Mouse (Mus musculus): Measurements from ENCODE around the gene Cct4.

Cct4 gene

DNA sequence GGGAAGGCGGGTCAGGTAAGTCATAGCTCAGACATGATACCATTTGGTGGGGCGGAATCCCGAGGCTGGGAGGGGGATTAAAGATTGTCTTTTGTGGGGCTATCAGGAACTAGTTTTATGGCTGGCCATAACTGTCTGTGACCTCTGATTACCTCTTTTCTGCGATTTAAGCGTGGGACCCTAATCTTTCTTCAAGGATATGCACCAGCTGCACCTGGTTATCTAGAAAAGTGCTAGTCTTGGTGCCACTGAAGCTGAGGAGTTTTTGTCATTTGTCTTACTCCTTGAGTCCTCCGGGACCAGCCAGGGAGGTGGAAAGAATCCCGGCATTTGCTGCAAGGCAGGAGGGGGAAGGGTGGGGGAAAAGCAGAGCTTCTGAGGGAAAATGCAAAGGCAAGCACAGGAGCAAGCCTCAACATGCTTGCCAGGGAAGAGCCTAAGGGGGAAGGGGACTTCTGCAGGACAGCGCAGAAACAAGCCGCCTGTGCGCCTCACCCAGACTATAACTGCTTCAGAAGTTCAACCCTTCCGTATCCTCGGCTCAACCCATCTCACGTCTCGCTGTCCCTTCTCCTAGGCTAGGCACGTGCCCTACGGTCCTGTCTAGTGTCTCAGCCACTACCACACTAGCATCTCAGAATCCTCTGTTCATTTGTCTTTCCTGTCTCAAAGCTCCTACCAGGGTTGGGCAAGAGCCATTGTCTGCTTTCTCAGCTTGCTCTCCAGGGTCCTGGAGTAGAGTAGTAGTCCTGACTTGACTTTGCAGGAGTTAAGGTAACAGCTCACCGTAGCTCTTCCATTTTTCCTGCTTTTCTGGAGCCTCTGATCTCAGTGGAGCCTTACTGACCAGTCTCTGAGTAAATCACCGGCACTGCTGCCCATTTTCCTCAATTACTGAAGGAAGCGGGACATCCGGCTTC lies 57.6 kb downstream of the Cct4 start:
- peak in 1 of 2 experiments; percentile 3 for DNase-seq

- DNase-seq, result no peak
Observed at GRCm38 (mm10) chr11:23049642-23050041, 59.3 kb downstream of the Cct4 start.

DNA sequence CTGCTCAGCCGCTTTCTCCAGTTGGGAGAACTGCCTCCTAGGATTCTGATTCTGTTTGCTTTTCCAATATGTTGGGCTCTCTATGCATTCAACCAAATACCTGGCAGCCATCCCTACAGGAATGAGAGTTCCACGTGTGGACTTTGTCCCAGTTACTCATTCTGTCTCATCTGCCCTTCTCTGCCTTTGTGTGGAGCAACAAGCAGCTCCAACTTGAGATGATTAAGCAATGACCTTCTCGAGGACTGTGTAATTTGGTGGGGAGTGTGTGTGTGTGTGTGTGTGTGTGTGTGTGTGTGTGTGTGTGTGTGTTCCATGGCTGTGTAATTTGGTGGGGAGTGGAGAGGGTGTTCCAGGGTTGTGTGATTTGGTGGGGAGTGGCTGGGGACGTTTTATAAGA lies 62.0 kb downstream of the Cct4 start:
- no peak for DNase-seq

Measured in kidney, postnatal 4 days (tissue).